Mouse (Mus musculus): ENCODE measurements around the gene Auts2. TPM values are rescaled to one million over a fixed set of nuclear protein-coding genes. Genes with fewer than 3 reads are reported as not detected.

Gene Auts2
- polyA plus RNA-seq, 1 experiment from 2014 or later, result 19.0 TPM

DNA sequence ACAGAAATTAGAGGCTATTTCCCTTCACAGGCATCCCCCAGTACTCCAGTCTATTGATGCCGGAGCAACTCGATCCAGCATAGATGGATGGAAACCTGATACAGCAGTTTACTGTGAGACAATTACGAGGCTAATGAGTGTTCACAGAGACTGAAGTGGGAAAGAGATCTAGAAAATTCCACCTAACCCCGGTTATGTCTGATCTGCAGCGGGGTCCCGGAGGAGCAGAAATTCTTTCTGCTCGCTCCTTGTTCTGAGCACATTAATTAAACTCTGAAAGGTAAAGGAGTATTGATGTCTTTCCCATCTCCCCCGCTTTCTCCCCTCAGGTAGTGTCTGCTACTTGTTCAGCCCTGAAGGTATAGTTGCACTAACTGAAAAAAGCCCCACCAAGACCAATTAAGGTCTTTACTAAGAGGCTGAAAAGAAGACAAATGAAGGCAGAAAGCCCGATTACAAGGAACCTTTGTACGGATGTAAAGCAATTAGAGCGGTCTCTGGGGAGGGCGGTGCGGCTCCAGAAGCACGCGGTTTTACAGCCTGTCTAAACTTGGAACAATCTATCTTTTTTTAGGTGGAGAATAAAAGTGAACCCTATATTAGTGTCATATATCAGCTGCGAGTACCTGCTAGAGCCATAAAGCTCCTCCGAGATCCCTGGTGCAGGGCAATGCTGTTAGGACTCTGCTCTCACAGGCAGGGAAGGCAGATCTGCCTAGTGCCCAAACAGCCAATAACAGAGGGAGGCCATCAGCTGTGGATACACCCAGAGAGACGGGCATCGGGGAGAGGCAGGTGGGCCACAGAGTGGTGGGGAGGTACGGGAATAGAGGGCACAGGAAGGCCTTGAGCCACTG, 691.3 kb downstream of the Auts2 start:
- H3K27ac ChIP-seq, result peak overlapping the region; percentile 55
- no peaks in the 10 kb centered on the region for H3K27me3 ChIP-seq (replicated peaks)
- peak overlapping the region; percentile 40 for H3K4me2 ChIP-seq (replicated peaks)
- no peaks in the 10 kb centered on the region for H3K36me3 ChIP-seq
- peaks cover 20% of the 10 kb centered on the region for H3K4me1 ChIP-seq (replicated peaks)
- 31% methylated on average over 20 of the region's 20 CpGs for WGBS
- no peak overlapping the region for H3K4me3 ChIP-seq (replicated peaks)
- ATAC-seq, result peak; percentile 94
- no peak overlapping the region for H3K9ac ChIP-seq
- H3K9me3 ChIP-seq, result no peaks in the 10 kb centered on the region

- no peak overlapping the region for H3K4me3 ChIP-seq (replicated peaks)
- peak overlapping the region; percentile 40; the same call in 1 of the 2 replicates for H3K4me2 ChIP-seq (replicated peaks)
- WGBS, result 60% methylated on average over 8 of the region's 8 CpGs
- peaks cover 17% of the 10 kb centered on the region for H3K4me1 ChIP-seq (replicated peaks)
- H3K36me3 ChIP-seq, result no peaks in the 10 kb centered on the region
- no peak overlapping the region for H3K9ac ChIP-seq
- no peaks in the 10 kb centered on the region for H3K9me3 ChIP-seq
- no peaks in the 10 kb centered on the region for H3K27me3 ChIP-seq (replicated peaks)
- no peak for ATAC-seq
- peak overlapping the region; percentile 55 for H3K27ac ChIP-seq
Measured at GRCm38 (mm10) chr5:131850632-131851335, 692.4 kb downstream of the Auts2 start.

DNA sequence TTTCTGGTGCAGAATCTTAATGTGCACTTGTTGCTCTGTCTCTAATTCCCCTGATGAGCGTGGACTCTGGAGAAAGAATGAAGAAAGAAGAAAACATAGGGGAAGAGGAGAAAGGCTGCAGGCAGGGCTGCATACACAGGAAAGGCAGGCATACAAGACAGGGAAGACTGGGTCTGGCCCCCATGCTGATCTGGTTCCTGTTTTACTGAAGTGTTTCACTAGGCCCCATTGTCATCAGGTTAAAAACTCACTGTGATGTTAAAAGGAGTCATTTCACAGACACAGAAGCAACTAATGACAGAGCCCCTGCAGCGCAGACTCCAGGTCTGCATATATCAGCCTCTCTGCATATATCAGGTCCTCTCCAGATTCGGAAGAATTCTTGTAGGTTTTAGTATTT, 693.5 kb downstream of the Auts2 start:
- ATAC-seq, result no peak
- Histone ChIP-seq H3K4me3 (replicated peaks) (no peak overlapping the region), H3K27ac (no peak overlapping the region), H3K9me3 (no peaks in the 10 kb centered on the region), H3K9ac (no peak overlapping the region), H3K4me1 (replicated peaks) (peaks cover 13% of the 10 kb centered on the region), H3K4me2 (replicated peaks) (no peak overlapping the region), H3K27me3 (replicated peaks) (no peaks in the 10 kb centered on the region), H3K36me3 (no peaks in the 10 kb centered on the region)
- 89% methylated on average over 3 of the region's 3 CpGs for WGBS

DNA sequence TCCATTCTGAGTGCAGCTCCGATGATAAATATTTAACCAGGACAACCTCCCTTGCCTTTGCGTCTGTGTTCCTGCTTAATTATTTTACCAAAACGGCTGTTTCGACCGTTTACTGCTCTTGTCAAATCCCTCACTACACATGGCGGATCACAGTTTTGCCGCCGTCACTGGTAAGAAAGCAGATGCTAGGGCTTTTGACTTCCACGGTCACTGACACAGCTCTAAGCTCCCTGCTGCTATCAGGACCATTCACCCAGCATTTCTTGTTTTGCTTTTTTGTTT, 698.7 kb downstream of the Auts2 start:
- WGBS, result 32% methylated on average over 9 of the region's 9 CpGs
- Histone ChIP-seq H3K4me2 (replicated peaks) (no peak overlapping the region; the same call in 1 of the 2 replicates), H3K9me3 (no peaks in the 10 kb centered on the region), H3K4me3 (replicated peaks) (no peak overlapping the region), H3K4me1 (replicated peaks) (peaks cover 8% of the 10 kb centered on the region), H3K27ac (no peak overlapping the region), H3K9ac (no peak overlapping the region), H3K36me3 (no peaks in the 10 kb centered on the region), H3K27me3 (replicated peaks) (no peaks in the 10 kb centered on the region)
- ATAC-seq, result no peak

DNA sequence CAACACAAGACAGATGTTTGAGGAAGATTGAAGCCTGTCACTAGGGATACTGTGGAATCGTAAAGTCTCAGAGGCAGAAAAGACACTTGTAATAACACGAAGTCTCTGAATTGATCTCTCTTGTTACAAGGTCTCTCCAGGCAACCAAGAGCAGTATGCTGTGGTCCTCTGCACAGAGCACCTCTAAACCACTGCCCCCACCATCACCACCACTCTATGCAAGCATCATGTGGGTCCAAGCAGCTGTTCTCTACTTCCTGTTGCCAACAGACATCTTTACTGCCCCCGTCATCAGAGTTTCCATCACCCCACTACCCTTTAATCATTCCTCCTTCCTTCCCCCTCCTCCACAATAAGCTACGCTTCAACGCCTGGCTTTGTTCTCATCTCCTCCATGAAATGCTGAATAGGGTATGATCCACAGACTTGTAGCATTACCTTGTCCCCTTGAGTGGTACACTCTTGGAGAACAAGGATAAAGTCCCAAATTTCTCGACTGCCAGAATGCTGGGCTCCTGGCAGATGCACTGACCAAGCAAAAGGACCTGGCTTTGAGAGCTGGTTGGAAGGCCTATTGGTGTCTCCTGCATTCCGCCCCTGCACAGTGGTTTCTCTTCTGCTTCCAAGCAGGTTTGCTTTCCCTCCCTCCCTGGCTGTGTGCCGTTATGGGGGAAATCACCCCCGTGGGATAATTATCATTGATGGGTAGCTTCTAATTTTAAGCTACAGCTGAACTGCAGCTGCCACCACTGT, 699.2 kb downstream of the Auts2 start:
- Histone ChIP-seq H3K27me3 (replicated peaks) (no peaks in the 10 kb centered on the region), H3K9ac (no peak overlapping the region), H3K4me3 (replicated peaks) (no peak overlapping the region), H3K9me3 (no peaks in the 10 kb centered on the region), H3K4me1 (replicated peaks) (peaks cover 8% of the 10 kb centered on the region), H3K27ac (no peak overlapping the region), H3K4me2 (replicated peaks) (no peak overlapping the region; the same call in 1 of the 2 replicates), H3K36me3 (no peaks in the 10 kb centered on the region)
- ATAC-seq, result no peak
- WGBS, result 59% methylated on average over 9 of the region's 9 CpGs

DNA sequence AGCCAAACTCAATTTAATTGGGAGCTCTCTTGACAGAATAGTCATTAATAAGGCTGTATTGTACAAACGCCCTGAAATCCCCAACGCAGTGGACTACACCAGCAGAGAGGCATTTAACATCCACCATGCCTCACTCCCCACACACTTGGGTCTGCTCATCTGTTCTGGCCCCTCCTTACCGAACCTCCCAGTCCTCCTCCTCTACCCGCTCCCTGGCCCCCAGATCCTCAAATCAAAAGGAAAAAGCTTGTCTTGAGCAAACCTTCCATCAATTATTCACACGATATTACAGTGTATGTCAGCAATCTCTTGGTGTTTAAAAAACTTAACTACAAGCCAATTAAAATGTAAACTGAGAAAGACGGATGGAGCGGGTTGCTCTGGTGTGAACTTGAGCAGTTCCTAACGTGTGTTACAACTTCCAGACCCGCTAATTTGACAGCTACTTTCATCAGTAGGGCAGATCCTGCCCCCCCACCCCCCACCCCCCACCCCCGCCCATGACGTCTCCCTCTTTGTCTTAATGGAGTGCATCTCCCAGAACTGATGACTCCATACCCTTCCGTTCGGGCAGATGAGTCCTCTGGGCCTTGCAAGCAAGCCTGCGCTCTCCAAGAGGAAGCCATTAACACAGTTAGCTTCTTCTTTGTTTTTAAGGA, 703.4 kb downstream of the Auts2 start:
- H3K27ac ChIP-seq, result no peak overlapping the region
- WGBS, result 43% methylated on average over 14 of the region's 14 CpGs
- peaks cover 8% of the 10 kb centered on the region for H3K4me1 ChIP-seq (replicated peaks)
- H3K4me3 ChIP-seq (replicated peaks), result no peak overlapping the region
- H3K4me2 ChIP-seq (replicated peaks), result no peak overlapping the region
- no peak overlapping the region for H3K9ac ChIP-seq
- H3K9me3 ChIP-seq, result no peaks in the 10 kb centered on the region
- no peaks in the 10 kb centered on the region for H3K27me3 ChIP-seq (replicated peaks)
- peak; percentile 15; the same call in 1 of the 2 replicates for ATAC-seq
- no peaks in the 10 kb centered on the region for H3K36me3 ChIP-seq

- Histone ChIP-seq H3K9me3 (no peaks in the 10 kb centered on the region), H3K9ac (no peak overlapping the region), H3K4me3 (replicated peaks) (no peak overlapping the region), H3K27me3 (replicated peaks) (no peaks in the 10 kb centered on the region), H3K4me2 (replicated peaks) (no peak overlapping the region), H3K4me1 (replicated peaks) (peaks cover 3% of the 10 kb centered on the region; the same call in 1 of the 2 replicates), H3K36me3 (no peaks in the 10 kb centered on the region), H3K27ac (no peak overlapping the region)
- 61% methylated on average over 10 of the region's 10 CpGs for WGBS
- no peak for ATAC-seq
Measured at GRCm38 (mm10) chr5:131839023-131839422, 704.1 kb downstream of the Auts2 start.

DNA sequence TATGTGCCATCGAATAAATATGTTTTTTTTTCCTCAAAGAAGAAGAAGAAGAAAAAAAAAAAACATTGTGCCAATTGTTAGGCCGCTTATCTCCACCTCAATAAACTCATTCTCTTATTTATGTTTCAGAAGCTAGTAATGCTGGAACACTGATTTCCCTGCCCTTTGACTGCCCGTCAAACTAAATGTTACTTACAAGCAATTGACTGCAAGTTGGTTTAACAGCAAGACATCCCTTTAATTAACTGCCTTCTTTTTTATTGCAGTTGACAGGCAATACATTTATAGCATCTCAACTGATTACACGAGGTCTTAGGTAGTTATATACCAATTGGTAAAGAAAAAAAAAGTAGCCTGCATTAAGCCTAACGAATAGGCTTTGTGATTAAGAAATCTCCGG, 705.1 kb downstream of the Auts2 start:
- Histone ChIP-seq H3K27me3 (replicated peaks) (no peaks in the 10 kb centered on the region), H3K4me3 (replicated peaks) (no peak overlapping the region), H3K4me2 (replicated peaks) (no peak overlapping the region), H3K9me3 (no peaks in the 10 kb centered on the region), H3K9ac (no peak overlapping the region), H3K27ac (no peak overlapping the region), H3K36me3 (no peaks in the 10 kb centered on the region), H3K4me1 (replicated peaks) (peaks cover 2% of the 10 kb centered on the region; the same call in 1 of the 2 replicates)
- 49% methylated on average over 6 of the region's 6 CpGs for WGBS
- ATAC-seq, result peak; percentile 29

GRCm38 (mm10) chr5:131836014-131836735, 707.0 kb downstream of the Auts2 start:
- Histone ChIP-seq H3K4me2 (replicated peaks) (peak overlapping the region; percentile 35; the same call in 1 of the 2 replicates), H3K9ac (no peak overlapping the region), H3K9me3 (no peaks in the 10 kb centered on the region), H3K4me3 (replicated peaks) (no peak overlapping the region), H3K4me1 (replicated peaks) (peaks cover 2% of the 10 kb centered on the region; the same call in 1 of the 2 replicates), H3K27me3 (replicated peaks) (no peaks in the 10 kb centered on the region), H3K27ac (peak overlapping the region; percentile 79), H3K36me3 (no peaks in the 10 kb centered on the region)
- ATAC-seq, result peak; percentile 90
- WGBS, result 53% methylated on average over 6 of the region's 6 CpGs

DNA sequence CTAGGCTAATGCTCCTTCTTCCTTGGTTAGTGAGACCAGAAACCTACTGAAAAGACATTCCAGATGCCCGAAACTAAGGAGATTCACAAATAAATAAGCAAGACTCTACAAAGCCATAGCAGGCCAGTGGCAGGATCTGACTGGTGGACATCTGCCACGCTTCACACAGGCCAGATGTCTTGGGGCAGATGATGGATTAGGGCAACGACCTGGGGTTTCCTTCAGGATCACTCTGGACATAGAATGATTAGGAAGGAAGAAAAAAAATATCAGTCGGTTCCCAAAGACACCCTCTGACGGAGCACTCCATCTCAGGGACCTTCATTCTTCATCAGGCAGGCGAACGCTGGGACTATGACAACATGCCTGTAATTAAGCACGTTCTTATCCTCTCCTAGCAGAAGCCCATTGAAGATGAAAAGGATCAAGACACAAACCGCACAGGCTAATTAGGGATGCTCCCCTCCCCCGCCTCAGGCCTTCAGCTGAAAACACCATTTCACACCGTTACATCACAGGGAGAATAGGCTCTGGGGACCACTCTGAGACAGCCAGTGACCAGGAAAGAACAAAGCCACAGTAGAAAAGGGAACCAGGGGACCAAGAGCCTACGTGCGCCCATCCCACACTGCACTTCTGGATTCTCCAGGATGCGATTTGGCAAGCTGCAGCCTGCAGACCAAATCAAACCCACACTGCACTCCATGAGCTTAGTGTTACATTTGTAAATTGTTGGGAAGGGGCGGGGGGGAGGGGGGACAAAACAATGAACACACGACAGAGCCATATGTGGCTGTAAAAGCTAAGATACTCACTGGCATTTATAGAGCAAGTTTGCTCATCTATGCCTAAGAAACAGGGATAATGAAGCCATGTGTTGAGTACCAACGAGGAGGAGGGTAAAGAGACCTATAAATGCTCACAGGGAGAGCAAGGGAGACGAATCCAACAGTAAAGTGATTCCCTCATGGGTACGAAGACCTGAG, 710.0 kb downstream of the Auts2 start:
- Histone ChIP-seq H3K27ac (no peak overlapping the region), H3K27me3 (replicated peaks) (no peaks in the 10 kb centered on the region), H3K4me3 (replicated peaks) (no peak overlapping the region), H3K36me3 (no peaks in the 10 kb centered on the region), H3K4me2 (replicated peaks) (no peak overlapping the region), H3K9ac (no peak overlapping the region), H3K9me3 (no peaks in the 10 kb centered on the region), H3K4me1 (replicated peaks) (peaks cover 3% of the 10 kb centered on the region; the same call in 1 of the 2 replicates)
- 62% methylated on average over 19 of the region's 19 CpGs for WGBS
- ATAC-seq, result no peak
